Mouse (Mus musculus) layer of hippocampus, adult 8-10 months (tissue): ENCODE measurements around the gene Aff4. TPM values are rescaled to one million over a fixed set of nuclear protein-coding genes. Genes with fewer than 3 reads are reported as not detected.
"Not testable (repeated sequence)": the region's sequence is repeated elsewhere in the genome, so short reads cannot be mapped to it uniquely, and the experiment has no call there.

Experiments used
- DNase-seq, 2 experiments: peaks; one replicate each; pipeline ENCODE4 v3.0.0; 2022; ENCODE audit warnings: low spot score in 2 of 2
- total RNA-seq, 4 experiments: library from RNA; stranded (reverse); gene quantifications; 2 replicates each; pipeline ENCODE4 v1.2.4; 2022

The Aff4 gene
- 100 to 1,000 TPM; 195 to 259 (median 219) TPM for total RNA-seq

DNA sequence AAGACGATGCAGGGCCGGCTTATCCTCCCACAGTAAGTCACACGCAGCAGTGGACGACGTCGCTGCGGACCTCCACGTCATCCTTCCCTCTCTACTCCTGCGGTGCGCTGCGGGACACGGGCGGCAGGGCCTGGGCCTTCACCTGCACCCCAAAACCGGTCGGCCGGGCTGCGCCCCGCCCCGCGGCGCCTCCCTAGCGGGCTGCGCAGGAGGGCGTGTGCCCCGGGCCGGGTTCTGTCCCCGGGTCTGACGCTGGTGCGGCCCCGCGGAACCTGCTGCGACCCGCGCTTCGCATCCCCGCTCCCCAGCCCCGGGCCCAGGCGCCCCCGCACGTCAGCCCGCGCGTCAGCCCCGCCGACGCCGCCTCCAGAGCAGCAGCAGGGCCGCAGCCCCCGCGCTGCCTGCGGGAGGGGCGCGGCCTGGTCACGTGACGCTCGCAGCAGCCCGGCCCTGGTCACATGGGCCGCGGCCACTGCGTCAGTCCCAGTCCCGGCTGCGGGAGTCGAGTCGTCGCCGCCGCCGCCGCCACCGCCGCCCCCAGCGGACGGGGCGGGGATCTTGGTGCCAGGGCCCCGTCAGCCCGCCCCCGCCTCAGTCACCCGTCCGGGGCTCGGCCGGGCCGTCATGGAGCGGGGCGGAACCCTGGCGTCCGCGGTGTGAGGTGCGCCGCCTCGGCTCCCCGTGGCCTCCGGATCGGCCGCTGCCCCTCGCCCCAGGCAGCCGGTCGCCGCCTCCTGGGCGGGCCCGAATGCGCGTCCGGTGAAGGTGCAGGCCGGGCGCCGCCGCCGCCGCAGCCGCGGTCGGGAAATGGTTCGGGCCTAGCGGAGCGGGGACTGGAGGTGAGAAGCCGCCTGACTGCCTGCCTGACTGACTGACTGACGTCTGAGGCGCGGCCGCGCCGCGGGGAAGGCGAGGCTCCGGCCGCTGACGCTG lies at the start of gene Aff4:
TSS of gene Aff4 (plus strand) at position 543 of the 933 bp plus-strand sequence.
- peak; percentile 74 to 85 for DNase-seq

GRCm38 (mm10) chr11:53301167-53301515 lies 49.5 kb upstream of the Aff4 start:
- no peak for DNase-seq

- no peak for DNase-seq
Measured at GRCm38 (mm10) chr11:53304044-53304840, 46.4 kb upstream of the Aff4 start.

GRCm38 (mm10) chr11:53306965-53307364 lies 43.7 kb upstream of the Aff4 start:
- no peak for DNase-seq

DNA sequence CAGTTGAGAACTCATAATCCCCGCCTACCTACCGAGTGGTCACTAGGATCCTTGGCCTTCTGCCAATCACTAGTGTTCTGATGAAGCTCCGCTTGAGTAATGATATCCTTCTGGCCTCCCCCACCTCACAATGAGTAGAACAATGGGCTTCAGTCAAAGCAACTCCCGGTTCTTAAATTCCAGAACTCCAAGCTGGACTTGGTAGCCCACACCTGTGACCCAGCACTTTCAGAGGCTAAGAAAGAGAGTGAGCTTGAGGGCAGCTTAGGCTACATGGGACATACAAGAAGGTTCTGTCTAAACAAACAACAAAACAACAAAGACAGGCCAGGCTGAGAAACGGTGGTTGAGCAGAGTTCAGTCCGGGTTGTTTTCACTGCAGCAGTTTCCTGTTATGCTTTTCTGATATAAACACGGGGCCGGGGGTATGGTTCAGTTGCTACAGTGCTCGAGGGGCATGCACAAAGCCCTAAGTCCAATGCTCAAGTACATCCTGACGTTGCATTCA lies 43.0 kb upstream of the Aff4 start:
- no peak for DNase-seq

DNA sequence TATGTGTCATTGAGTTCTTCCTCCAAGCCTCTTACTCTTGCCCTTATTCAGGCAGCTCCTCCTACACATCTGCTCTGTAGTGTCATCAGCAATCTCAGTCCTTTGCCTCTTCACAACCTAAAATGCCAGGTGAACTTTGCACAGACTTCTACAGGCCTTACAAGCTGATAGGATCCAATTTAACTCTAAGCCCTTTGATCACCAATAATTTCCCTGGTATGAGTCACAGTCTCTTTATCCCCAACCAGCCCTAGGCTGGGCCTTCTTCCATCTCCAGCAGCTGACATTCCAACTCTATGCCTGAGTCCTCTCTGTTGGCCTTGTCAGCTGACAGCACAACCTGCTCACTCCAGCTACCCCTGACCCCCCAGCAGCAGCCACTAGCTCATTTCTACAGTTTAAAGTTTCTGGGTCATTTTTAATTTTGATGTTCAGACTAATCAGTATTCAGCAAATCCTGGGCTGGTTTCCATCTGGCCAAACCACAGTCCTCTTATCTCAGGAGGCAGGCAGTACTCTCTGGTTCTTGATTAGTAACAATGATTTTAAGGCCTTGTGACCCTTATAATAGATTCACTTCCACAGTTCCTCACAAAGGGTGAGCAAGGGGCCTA lies 42.3 kb upstream of the Aff4 start:
- no peak for DNase-seq

GRCm38 (mm10) chr11:53308884-53309310 lies 41.7 kb upstream of the Aff4 start:
- no peak for DNase-seq

GRCm38 (mm10) chr11:53311385-53311784 lies 39.2 kb upstream of the Aff4 start:
- DNase-seq, result no peak

DNA sequence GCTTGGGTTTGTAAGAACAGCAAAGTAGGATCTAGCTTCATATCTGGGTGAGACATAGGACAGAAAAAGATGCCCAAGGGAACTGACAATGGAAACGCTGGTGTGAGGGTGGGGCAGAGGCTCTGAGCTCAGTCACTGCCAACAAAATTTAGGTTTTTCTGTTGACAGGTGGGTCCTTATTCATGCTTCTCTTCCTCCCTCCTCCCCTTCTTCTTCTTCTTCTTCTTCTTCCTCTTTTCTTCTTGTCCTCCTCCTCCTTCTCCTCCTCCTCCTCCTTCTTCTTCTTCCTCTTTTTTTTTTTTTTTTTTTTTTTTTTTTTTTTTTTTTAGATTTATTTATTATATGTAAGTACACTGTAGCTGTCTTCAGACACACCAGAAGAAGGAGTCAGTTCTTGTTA lies 37.8 kb upstream of the Aff4 start:
- DNase-seq, result not testable (repeated sequence)

DNA sequence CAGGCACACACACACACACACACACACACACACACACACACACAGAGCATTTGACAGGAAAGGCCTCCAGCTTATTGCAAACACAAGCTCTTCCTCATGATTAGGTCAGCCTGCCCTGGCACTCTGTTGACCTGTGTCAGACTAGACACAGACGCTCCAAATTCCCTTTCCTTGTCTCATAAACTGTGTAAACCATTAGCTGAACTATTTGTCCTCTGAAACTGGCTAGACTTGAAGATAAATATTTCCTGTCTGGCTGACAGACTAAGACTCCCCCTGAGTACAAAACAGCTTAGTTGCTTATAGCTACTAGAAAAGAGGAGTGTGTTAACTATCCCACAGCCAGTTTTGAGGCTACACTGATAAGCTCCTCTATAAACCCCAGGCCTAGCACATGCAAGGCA lies 35.9 kb upstream of the Aff4 start:
- no peak for DNase-seq

GRCm38 (mm10) chr11:53316996-53317395 lies 33.6 kb upstream of the Aff4 start:
- no peak for DNase-seq

DNA sequence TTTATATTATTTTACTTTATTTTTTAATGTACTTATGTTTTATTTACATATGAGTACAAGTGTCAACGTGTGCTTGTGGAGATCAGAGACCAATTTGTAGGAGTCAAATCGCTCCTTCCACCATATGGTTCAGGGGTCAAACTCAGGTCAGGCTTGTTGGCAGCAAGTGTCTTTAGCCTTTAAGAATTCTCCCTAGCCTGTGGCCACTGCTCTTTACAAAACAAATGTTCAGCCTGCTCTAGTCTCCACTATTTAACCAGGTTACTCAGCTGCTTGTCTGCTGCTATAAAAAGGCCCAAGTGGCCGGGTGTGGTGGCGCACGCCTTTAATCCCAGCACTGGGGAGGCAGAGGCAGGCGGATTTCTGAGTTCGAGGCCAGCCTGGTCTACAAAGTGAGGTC lies 32.6 kb upstream of the Aff4 start:
- no peak for DNase-seq

GRCm38 (mm10) chr11:53318568-53318967 lies 32.1 kb upstream of the Aff4 start:
- DNase-seq, result not testable (repeated sequence)

DNA sequence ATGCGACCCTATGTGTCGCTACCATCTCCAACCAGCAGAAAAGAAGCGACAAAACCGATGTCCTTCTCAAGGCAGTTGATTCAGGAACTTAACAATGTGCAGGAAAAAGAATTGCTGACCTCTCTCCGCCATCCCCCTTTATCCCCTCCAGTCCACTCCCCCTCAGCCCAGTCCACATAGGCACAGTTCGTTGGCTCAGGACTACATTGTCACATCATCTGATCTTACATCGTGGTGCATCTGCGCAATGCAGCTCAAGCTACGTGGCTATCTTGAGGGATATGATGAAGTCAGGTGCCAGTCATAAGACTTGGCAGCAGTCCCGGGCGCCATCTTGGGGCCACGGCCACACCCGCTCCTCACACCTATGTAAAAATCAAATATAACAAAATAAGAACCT lies 30.8 kb upstream of the Aff4 start:
- DNase-seq, result not testable (repeated sequence)

DNA sequence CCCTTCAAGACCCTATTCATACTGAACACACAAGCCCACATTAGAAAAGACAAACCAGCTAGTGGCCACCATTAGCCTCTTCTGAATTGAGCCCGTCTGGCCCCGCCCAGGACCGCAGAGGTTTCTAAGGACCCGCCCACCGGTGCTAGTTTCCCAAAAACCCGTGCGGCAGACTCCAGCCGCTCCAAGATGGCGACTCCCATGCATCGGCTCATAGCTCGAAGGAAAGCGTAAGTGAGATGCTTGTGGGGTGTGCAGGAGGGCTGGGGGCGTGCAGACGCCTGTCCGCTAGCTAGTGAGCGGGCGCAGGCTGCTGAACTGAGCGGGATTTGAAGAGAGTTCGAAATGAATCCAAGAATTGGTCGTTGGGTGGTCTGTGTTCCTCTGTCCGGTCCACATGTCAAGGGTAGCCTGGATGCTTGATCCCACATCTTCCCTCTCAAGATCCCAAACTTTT lies 26.1 kb upstream of the Aff4 start, which contains the start of gene Zcchc10:
TSS of gene Zcchc10 (plus strand) at position 168 of the 457 bp plus-strand sequence.
- peak; percentile 79 to 86 for DNase-seq

DNA sequence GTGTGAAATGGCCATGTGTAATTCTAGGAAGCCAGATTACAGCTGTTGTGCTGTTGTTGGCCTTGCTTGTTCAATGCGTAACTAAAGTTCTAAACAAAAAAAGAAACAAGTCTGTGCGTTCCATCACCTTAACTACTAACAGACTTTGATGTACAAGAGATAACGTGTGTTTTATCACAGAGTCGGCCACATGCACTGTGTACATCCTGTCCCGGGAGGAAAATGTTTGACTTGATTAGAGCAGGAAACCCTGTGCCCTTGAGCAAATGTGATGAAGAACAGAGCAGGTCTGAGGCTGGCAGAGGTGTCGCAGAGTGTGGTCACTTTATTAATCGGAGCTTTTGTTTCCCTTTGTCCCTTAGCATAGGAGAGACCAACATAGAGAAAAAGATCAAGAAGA lies 20.3 kb upstream of the Aff4 start:
- no peak for DNase-seq

DNA sequence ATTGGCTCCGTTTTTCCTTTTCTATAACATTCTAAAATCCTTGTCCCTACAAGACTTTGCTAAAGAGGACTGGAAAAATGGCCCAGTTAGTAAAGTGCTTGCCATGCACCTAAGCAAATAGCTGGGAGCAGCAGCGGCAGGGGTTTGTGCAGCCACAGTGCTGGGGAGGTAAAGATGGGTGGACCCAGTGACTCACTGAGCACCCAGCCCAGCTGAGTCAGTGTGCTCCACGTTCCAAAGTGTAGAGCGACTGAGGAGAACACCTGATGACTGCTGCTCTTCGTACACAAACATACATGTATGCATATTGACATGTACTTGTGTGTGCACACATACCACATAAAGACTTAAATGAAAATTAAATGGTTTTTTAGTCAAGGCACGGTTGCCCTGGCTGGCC lies 19.5 kb upstream of the Aff4 start:
- no peak for DNase-seq

GRCm38 (mm10) chr11:53332076-53332680 lies 18.5 kb upstream of the Aff4 start:
- DNase-seq, result no peak

GRCm38 (mm10) chr11:53335505-53336181 lies 15.0 kb upstream of the Aff4 start:
- no peak for DNase-seq

DNA sequence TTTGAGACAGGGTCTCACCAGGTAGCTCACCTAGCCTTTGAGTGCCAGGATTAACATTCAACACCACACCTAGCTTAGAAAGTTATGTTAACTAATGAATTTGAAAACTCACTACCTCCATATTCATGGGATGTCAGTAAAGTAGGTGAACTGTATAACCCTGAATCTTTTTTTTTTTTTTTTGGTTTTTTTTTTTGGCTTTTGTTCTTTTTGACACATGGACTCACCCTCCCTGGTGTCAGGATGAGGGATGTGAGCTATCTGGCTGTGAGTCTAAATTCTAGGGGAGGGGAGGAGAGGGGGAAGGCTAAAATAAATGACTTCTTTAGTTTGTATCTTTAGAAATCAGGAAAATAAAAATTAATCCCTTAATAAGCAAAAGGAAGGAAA lies 14.5 kb upstream of the Aff4 start:
- DNase-seq, result no peak

GRCm38 (mm10) chr11:53336924-53337323 lies 13.7 kb upstream of the Aff4 start:
- no peak for DNase-seq
